In the genomic region with DNA sequence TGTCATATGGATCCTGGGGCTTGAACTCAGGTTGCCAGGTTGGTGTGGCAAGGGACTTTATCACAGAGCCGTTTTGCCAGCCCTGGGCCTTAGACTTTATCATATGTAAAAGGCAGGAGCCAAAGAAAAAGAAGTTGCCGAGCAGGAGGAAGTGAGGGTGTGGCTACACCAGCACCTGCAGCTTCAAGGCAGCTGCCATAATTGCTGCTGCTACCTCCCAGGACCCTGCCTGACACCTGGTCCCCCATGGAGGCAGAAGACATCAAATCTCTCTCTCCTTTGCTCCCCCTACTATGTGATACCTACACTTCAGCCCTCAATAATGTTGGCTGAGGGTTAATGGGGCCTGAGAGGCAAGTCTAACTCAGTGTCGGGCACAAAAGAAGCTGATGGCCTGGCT, we compare ENCODE assay signal across 9 mouse cellular contexts. TPM values are rescaled to one million over a fixed set of nuclear protein-coding genes. Genes with fewer than 3 reads are reported as not detected.
DNase-seq lines count a peak whose midpoint lies in the region; ATAC-seq and TF ChIP-seq lines count a peak whose summit lies in the region.
"Had no signal": no experiment of that assay in that cellular context is flagged by ENCODE, and none has a peak within 500 bp of the region (broad histone marks: within the 10 kb centered on the region; RNA-seq: fewer than 3 reads in every experiment).

No protein-coding gene starts in this region.

- ATAC-seq in hindbrain, embryonic 12.5 days (ENCODE audit: low FRiP score), result no peak
- peak; percentile 59 for ATAC-seq in CD4-positive, CD25-positive, alpha-beta regulatory T cell, adult 4 months
- ATAC-seq in neutrophil, adult 5-6 weeks (ENCODE audit: extremely low read depth, insufficient number of reproducible peaks, low FRiP score, poor library complexity, severe bottlenecking), result 0 out of 2 replicates have a peak, but pooled peaks have one; percentile 5
- no peak for ATAC-seq in erythroid progenitor cell, adult 5-6 weeks (replicated peaks; ENCODE audit: low FRiP score, poor library complexity, severe bottlenecking)

- no peak overlapping the region for H3K9ac ChIP-seq in hindbrain, embryonic 12.5 days

- 0 out of 2 replicates have a peak overlapping the region, but pooled peaks have one; percentile 56 for H3K27ac ChIP-seq in hindbrain, embryonic 10.5 days
- H3K27ac ChIP-seq in hindbrain, embryonic 12.5 days, result no peak overlapping the region
- peak overlapping the region; percentile 70 for H3K27ac ChIP-seq in embryonic fibroblast, embryonic 13.5 days (ENCODE audit: insufficient read depth, low read length)

- H3K4me3 ChIP-seq in hindbrain, embryonic 10.5 days, result no peak overlapping the region
- H3K4me3 ChIP-seq in hindbrain, embryonic 12.5 days, result no peak overlapping the region
- H3K4me3 ChIP-seq in embryonic fibroblast, embryonic 13.5 days (ENCODE audit: insufficient read depth, low read length), result no peak overlapping the region

- 81% methylated on average over 3 of the region's 3 CpGs for WGBS in hindbrain, embryonic 10.5 days
- WGBS in hindbrain, embryonic 12.5 days, result 80% methylated on average over 3 of the region's 3 CpGs

- H3K36me3 ChIP-seq in hindbrain, embryonic 10.5 days, result 0 out of 2 replicates have a peak, but pooled peaks cover 5% of the 10 kb centered on the region
- no peaks in the 10 kb centered on the region for H3K36me3 ChIP-seq in hindbrain, embryonic 12.5 days

- H3K27me3 ChIP-seq in hindbrain, embryonic 10.5 days (ENCODE audit: insufficient read depth, poor library complexity, severe bottlenecking), result no peaks in the 10 kb centered on the region
- H3K27me3 ChIP-seq in hindbrain, embryonic 12.5 days, result no peaks in the 10 kb centered on the region

- no peak for DNase-seq in hindbrain, embryonic 10.5 days (ENCODE audit: low spot score)
- no peak for DNase-seq in cerebellum, postnatal 14 days
- DNase-seq in cerebellum, postnatal 36 days, result no peak
- DNase-seq: cerebellum, postnatal 10 days had no signal

- TF ChIP-seq CTCF in embryonic fibroblast, embryonic 13.5 days (IDR thresholded peaks at IDR 0.05; ENCODE audit: borderline replicate concordance, insufficient read depth, low read length), result no peak

- no peak overlapping the region for H3K4me2 ChIP-seq in hindbrain, embryonic 12.5 days (replicated peaks)

- no peak for TF ChIP-seq POLR2A in embryonic fibroblast, embryonic 13.5 days (IDR thresholded peaks at IDR 0.05; ENCODE audit: low read depth, low read length)

- H3K9me3 ChIP-seq in hindbrain, embryonic 10.5 days, result no peaks in the 10 kb centered on the region
- H3K9me3 ChIP-seq in hindbrain, embryonic 12.5 days (replicated peaks), result no peaks in the 10 kb centered on the region

- peaks cover 40% of the 10 kb centered on the region for H3K4me1 ChIP-seq in hindbrain, embryonic 10.5 days (replicated peaks)
- H3K4me1 ChIP-seq in hindbrain, embryonic 12.5 days, result peaks cover 31% of the 10 kb centered on the region
- H3K4me1 ChIP-seq in embryonic fibroblast, embryonic 13.5 days (ENCODE audit: control insufficient read depth, insufficient read depth, low read length), result peaks cover 69% of the 10 kb centered on the region

RNA-seq across cellular contexts. Expression of a gene that starts 6.1 kb away (rescaled TPM):
- 0.19 and 0.21 TPM in 2 replicates for polyA plus RNA-seq in hindbrain, embryonic 10.5 days (2016; fragmentation: Nextera tagmentation; extraction: Ambion mirVana)
- 0.43 and 0.48 TPM in 2 replicates for polyA plus RNA-seq in hindbrain, embryonic 12.5 days (2016; fragmentation: Nextera tagmentation; extraction: Ambion mirVana)
- polyA plus RNA-seq in CD4-positive, CD25-positive, alpha-beta regulatory T cell, adult 4 months (2017; shearing (Covaris generic)), result under 1 TPM; 0.32 to 0.52 TPM
- polyA plus RNA-seq in embryonic fibroblast, embryonic 13.5 days (2011; ENCODE audit: insufficient read length, low read depth, missing spikeins), result 5.2 and 6.1 TPM in 2 replicates
- total RNA-seq in neutrophil, adult 5-6 weeks (2017), result 3.9 and 4.4 TPM in 2 replicates
- total RNA-seq in erythroid progenitor cell, adult 5-6 weeks (2015; ENCODE audit: low replicate concordance), result not detected in 2 replicates
- total RNA-seq in erythroid progenitor cell, adult 5-6 weeks (2017; ENCODE audit: low replicate concordance), result not detected in 2 replicates

RNA-seq across cellular contexts. Expression of a gene that starts 7.1 kb away (rescaled TPM):
- polyA plus RNA-seq in hindbrain, embryonic 10.5 days (2016; fragmentation: Nextera tagmentation; extraction: Ambion mirVana), result 28.6 and 36.3 TPM in 2 replicates
- polyA plus RNA-seq in hindbrain, embryonic 12.5 days (2016; fragmentation: Nextera tagmentation; extraction: Ambion mirVana), result 66.2 and 68.3 TPM in 2 replicates
- polyA plus RNA-seq in CD4-positive, CD25-positive, alpha-beta regulatory T cell, adult 4 months (2017; shearing (Covaris generic)), result 10 to 100 TPM in 1 of 2 experiments, 1 to 10 TPM in 1; 9.5 to 10.5 TPM
- polyA plus RNA-seq in embryonic fibroblast, embryonic 13.5 days (2011; ENCODE audit: insufficient read length, low read depth, missing spikeins), result 967 and 1,083 TPM in 2 replicates
- 51.2 and 61.9 TPM in 2 replicates for total RNA-seq in neutrophil, adult 5-6 weeks (2017)
- 11.3 and 14.1 TPM in 2 replicates for total RNA-seq in erythroid progenitor cell, adult 5-6 weeks (2015; ENCODE audit: low replicate concordance)
- 9.0 and 16.9 TPM in 2 replicates for total RNA-seq in erythroid progenitor cell, adult 5-6 weeks (2017; ENCODE audit: low replicate concordance)

RNA-seq across cellular contexts. Expression of a gene that starts 53.5 kb away (rescaled TPM):
- polyA plus RNA-seq in hindbrain, embryonic 10.5 days (2016; fragmentation: Nextera tagmentation; extraction: Ambion mirVana), result 1.8 and 2.0 TPM in 2 replicates
- 2.3 and 3.3 TPM in 2 replicates for polyA plus RNA-seq in hindbrain, embryonic 12.5 days (2016; fragmentation: Nextera tagmentation; extraction: Ambion mirVana)
- 100 to 1,000 TPM in 1 of 2 experiments, 10 to 100 TPM in 1; 93.7 to 163 TPM for polyA plus RNA-seq in CD4-positive, CD25-positive, alpha-beta regulatory T cell, adult 4 months (2017; shearing (Covaris generic))
- 116 and 144 TPM in 2 replicates for polyA plus RNA-seq in embryonic fibroblast, embryonic 13.5 days (2011; ENCODE audit: insufficient read length, low read depth, missing spikeins)
- 16.5 and 16.7 TPM in 2 replicates for total RNA-seq in neutrophil, adult 5-6 weeks (2017)
- total RNA-seq in erythroid progenitor cell, adult 5-6 weeks (2015; ENCODE audit: low replicate concordance), result 31.9 and 57.7 TPM in 2 replicates
- 21.6 and 56.7 TPM in 2 replicates for total RNA-seq in erythroid progenitor cell, adult 5-6 weeks (2017; ENCODE audit: low replicate concordance)

RNA-seq across cellular contexts. Expression of a gene that starts 58.4 kb away (rescaled TPM):
- 18.9 and 21.6 TPM in 2 replicates for polyA plus RNA-seq in hindbrain, embryonic 10.5 days (2016; fragmentation: Nextera tagmentation; extraction: Ambion mirVana)
- polyA plus RNA-seq in hindbrain, embryonic 12.5 days (2016; fragmentation: Nextera tagmentation; extraction: Ambion mirVana), result 17.1 and 19.9 TPM in 2 replicates
- 10 to 100 TPM; 21.1 to 33.0 TPM for polyA plus RNA-seq in CD4-positive, CD25-positive, alpha-beta regulatory T cell, adult 4 months (2017; shearing (Covaris generic))
- polyA plus RNA-seq in embryonic fibroblast, embryonic 13.5 days (2011; ENCODE audit: insufficient read length, low read depth, missing spikeins), result 19.4 and 21.6 TPM in 2 replicates
- 20.4 and 26.2 TPM in 2 replicates for total RNA-seq in neutrophil, adult 5-6 weeks (2017)
- total RNA-seq in erythroid progenitor cell, adult 5-6 weeks (2015; ENCODE audit: low replicate concordance), result 1.4 and 2.9 TPM in 2 replicates
- total RNA-seq in erythroid progenitor cell, adult 5-6 weeks (2017; ENCODE audit: low replicate concordance), result 0.90 and 0.91 TPM in 2 replicates

Comparison
In these comparisons a context has a peak if more than half of its experiments do, and no peak if none do; other contexts are left out.
1. ATAC-seq: peak in CD4-positive, CD25-positive, alpha-beta regulatory T cell, adult 4 months (single experiment) and neutrophil, adult 5-6 weeks (single experiment); none in hindbrain, embryonic 12.5 days (single experiment) and erythroid progenitor cell, adult 5-6 weeks (single experiment).
2. RNA of a gene that starts 7.1 kb away (polyA plus RNA-seq): 967 to 1,083 TPM in embryonic fibroblast, embryonic 13.5 days; 66.2 to 68.3 TPM in hindbrain, embryonic 12.5 days, 28.6 to 36.3 TPM in hindbrain, embryonic 10.5 days and 9.5 to 10.5 TPM in CD4-positive, CD25-positive, alpha-beta regulatory T cell, adult 4 months; every median in the first group is over 10 times any median in the second.
3. RNA of a gene that starts 53.5 kb away (polyA plus RNA-seq): 93.7 to 163 TPM in CD4-positive, CD25-positive, alpha-beta regulatory T cell, adult 4 months and 116 to 144 TPM in embryonic fibroblast, embryonic 13.5 days; 2.3 to 3.3 TPM in hindbrain, embryonic 12.5 days and 1.8 to 2.0 TPM in hindbrain, embryonic 10.5 days; every median in the first group is over 10 times any median in the second.